ENCODE assay signal across 8 mouse cellular contexts in the genomic region with DNA sequence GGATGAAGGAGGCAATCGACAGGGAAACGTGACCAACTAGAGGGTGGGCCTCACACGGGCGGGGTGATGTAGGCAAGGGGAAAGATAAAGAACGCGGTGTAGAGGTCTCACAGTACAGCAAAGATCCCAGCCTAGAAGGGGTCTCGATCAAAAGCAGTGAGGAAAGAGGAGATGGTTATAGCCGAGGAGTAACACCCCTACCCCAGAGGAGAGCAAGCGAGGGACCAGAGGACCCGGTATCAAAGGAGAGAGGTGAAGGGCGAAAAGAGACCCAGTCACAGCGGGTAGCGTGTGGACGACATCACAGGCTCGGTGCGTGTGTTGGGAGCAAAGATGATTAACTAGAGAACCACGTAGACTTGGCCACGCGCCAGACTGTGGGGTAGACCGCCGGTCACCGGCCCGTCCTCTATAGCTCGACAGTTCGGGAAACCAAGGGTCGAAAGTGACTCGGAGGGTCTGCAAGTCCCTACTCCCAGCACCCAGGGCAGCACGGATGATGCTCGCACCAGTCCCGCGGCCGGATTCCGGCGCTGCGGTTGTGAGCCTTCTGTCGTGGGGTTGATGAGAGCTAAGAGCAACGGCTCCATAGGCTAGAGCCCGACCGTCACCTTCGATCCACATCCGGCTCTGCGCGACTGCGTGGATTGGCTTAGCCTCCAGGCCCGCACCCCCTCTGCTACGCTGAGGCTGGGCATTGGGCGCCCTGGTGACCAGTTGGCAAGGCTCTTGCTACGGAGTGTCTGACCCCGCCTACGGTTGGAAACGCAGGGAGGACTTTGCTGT. TPM values are rescaled to one million over a fixed set of nuclear protein-coding genes. Genes with fewer than 3 reads are reported as not detected.
DNase-seq lines count a peak whose midpoint lies in the region; TF ChIP-seq lines count a peak whose summit lies in the region.

No protein-coding gene starts in this region.

- H3K27ac ChIP-seq in left cerebral cortex, adult 2 months, result peak overlapping the region; percentile 54; the same call in 1 of the 2 replicates

- peak overlapping the region; percentile 58 for H3K4me3 ChIP-seq in left cerebral cortex, adult 2 months

- intact Hi-C loops in left cerebral cortex, adult 2 months (cut with DNase I), result no loop called here

- peak; percentile 89 to 95 for DNase-seq in adrenal gland, adult (ENCODE audit: inconsistent age in 2 of 2, low spot score in 1 of 2)
- peak; percentile 62 for DNase-seq in embryo, embryonic 11.5 days (ENCODE audit: low read depth, low spot score)
- DNase-seq in gastrocnemius, postnatal 25 days, result peak; percentile 76
- DNase-seq in induced T-regulatory cell, adult 2 months (ENCODE audit: low read depth), result peak; percentile 82
- peak; percentile 78 to 81 for DNase-seq in left cerebral cortex, adult 2 months (ENCODE audit: extremely low spot score in 1 of 2, low spot score in 2 of 2)
- peak; percentile 84 to 90 for DNase-seq in lung, postnatal 4 days
- peak; percentile 80 for DNase-seq in retina, embryonic 14.5 days (ENCODE audit: low spot score)
- DNase-seq in urinary bladder, adult 18-20 months (ENCODE audit: low spot score in 2 of 2), result peak; percentile 69 to 81

- no peak for TF ChIP-seq CTCF in left cerebral cortex, adult 2 months (IDR thresholded peaks at IDR 0.05)

RNA-seq across cellular contexts. Expression of a gene that starts 22.2 kb away (rescaled TPM):
- total RNA-seq in gastrocnemius, postnatal 25 days (2021), result not detected
- not detected for total RNA-seq in left cerebral cortex, adult 2 months (2021)

RNA-seq across cellular contexts. Expression of a gene that starts 22.2 kb away (rescaled TPM):
- total RNA-seq in gastrocnemius, postnatal 25 days (2021), result not detected
- not detected for total RNA-seq in left cerebral cortex, adult 2 months (2021)

RNA-seq across cellular contexts. Expression of a gene that starts 26.1 kb away (rescaled TPM):
- not detected for total RNA-seq in gastrocnemius, postnatal 25 days (2021)
- total RNA-seq in left cerebral cortex, adult 2 months (2021), result not detected

RNA-seq across cellular contexts. Expression of a gene that starts 54.8 kb away (rescaled TPM):
- under 1 TPM; 0.15 to 0.40 TPM for total RNA-seq in gastrocnemius, postnatal 25 days (2021)
- under 1 TPM; 0.81 to 0.82 TPM for total RNA-seq in left cerebral cortex, adult 2 months (2021)

Comparison
In these comparisons a context has a peak if more than half of its experiments do, and no peak if none do; other contexts are left out.
1. Peak in every context shown above with its lines: DNase-seq, H3K4me3 ChIP-seq and H3K27ac ChIP-seq.